Mouse (Mus musculus) hindlimb bud, embryonic 11.5 days (tissue): Measurements from ENCODE around the gene Fut11.
"Not testable (repeated sequence)": the region's sequence is repeated elsewhere in the genome, so short reads cannot be mapped to it uniquely, and the experiment has no call there.

Source experiments
- DNase-seq: peaks from one replicate; pipeline ENCODE4 v3.0.0-alpha.2; 2012; ENCODE audit warnings: low read depth, low spot score; ENCODE audit errors: extremely low spot score

Gene Fut11

GRCm38 (mm10) chr14:20674064-20674833, 20.5 kb upstream of the Fut11 start, which contains the start of gene Sec24c:
Gene Sec24c (plus strand): TSS chr14:20674308.
- DNase-seq: peak; percentile 99

DNA sequence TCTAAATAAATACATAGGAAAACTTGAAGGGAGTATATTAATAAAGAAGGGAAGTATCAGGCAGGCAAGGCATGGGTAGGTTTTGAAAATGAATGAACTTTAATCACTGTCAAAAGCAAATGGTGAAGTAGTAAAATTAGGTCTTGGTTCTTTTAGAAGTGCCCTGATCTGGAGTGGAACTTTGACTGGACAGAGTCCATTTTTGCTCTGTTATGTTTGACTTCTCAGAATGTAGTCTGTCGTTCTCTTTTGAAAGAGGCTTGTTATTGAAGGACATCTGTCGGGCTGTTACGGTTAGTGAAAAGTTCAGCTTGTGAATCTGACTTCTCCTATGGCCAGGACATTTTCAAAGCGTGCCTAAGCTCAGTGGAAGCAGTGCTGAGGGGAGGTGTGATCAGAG, 16.9 kb upstream of the Fut11 start:
- no peak for DNase-seq

DNA sequence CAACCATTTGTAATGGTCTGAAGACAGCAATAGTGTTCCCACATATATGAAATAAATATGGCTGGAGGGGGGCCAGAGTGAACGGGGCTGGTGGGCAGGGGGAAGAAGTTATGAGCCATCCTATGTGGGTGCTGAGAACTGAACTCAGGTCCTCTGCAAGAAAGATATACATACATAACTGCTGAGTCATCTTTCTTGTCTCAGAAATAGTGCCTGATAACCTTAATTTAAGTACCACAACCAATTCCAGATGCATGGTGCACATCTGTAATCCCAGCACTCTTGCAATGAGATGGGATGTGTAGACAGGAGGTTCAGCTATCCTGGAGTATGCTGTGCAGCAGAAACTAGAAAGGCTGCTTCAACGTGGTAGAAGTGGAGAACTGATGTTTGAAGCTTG, 13.0 kb upstream of the Fut11 start:
- no peak for DNase-seq

DNA sequence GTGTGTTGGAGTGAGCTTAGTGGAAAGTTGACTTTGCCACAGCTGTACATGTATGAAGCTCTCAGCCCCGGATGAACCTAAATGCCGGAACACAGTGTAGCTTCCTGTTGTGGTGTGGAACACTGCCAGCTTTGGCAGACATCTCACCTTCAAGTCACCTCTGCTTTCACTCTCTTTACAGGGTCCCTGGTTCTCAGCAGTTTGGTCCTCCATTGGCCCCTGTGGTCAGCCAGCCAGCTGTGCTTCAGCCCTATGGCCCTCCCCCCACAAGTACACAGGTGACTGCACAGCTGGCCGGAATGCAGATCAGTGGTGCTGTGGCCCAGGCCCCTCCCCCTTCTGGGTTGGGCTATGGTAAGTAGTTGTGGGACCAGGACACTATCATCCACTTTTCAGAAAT, 12.3 kb upstream of the Fut11 start:
- no peak for DNase-seq

DNA sequence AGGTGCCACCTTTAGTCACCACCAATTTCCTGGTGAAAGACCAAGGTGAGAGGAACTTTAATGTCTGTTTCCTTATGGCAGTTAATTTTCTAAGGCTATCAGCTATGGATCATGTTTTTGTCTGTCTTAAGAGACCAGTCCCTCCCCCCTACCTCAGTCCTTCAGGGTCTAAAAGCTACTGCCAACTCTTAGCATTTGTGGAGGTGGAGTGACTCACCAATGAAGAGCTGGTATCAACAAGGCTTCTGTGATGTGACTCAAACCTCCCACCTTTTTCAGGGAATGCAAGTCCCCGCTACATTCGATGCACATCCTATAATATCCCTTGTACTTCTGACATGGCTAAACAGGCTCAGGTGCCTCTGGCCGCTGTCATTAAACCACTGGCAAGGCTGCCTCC, 8.2 kb upstream of the Fut11 start:
- no peak for DNase-seq

DNA sequence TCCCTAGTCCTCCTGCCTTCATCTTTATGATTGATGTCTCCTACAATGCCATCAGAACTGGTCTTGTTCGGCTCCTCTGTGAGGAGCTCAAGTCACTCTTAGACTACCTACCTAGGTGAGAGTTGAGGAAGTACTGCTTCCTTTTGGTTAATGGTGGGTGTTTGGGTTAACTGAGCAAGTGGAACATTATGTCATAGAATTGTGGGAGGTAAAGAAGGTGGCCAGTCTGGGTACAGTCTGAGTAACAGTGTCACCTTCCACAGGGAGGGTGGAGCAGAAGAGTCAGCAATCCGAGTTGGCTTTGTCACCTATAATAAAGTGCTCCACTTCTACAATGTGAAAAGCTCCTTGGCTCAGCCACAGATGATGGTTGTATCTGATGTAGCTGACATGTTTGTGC, 5.8 kb upstream of the Fut11 start:
- no peak for DNase-seq

DNA sequence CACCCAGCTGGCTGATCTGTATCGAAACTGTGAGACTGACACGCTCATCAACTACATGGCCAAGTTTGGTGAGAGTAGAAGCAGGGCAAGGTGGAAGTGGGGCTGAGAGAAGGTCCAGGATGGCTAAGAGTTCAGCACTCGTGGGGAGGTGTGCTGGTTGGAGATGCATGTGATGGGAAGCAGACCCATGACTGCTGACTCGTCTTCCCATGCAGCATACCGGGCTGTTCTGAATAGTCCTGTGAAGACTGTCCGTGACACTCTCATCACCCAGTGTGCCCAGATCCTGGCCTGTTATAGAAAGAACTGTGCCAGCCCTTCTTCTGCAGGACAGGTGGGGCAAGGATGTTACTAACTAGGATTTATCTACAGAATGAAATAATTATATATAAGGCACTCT, 3.0 kb upstream of the Fut11 start:
- no peak for DNase-seq

GRCm38 (mm10) chr14:20693589-20694101, 1.1 kb upstream of the Fut11 start:
- no peak for DNase-seq

DNA sequence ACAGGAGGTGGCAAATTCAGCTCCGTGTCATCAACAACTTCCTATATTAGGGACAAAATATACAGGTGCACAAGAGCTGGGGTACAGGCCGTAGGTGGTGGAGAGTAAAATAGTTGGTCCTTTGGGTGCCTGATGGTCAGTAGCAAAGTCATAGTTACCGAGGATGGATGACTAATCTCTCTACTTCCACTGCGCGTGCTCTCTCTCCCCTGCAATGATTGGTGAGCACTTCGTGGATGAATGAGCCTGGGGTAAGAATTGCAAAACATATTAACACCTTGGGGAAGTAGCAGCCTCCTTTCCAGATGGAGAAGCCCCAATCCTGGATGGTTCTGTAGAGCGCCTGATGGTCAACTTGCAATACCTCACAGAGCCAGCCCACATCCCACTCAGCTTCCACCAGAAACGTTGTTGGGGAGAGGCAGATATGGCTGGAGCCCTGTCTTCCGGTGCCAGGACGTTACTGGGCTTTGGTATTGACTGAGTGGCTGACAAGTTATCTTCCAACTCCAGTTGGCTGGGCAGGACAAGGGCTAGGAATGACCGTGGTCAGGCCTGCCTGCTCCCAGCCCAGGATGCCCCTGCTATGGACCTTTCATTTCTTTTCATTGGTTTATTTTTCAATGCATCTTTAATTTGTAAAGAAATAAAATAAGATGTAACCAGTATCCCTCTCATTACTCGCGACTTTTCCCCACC, 434 bp upstream of the Fut11 start:
- no peak for DNase-seq

- DNase-seq: no peak
Observed at GRCm38 (mm10) chr14:20695761-20696520, 1.2 kb downstream of the Fut11 start.

- DNase-seq: no peak
Observed at GRCm38 (mm10) chr14:20696986-20697385, 2.2 kb downstream of the Fut11 start.

- no peak for DNase-seq
Observed at GRCm38 (mm10) chr14:20698515-20698914, 3.7 kb downstream of the Fut11 start.

GRCm38 (mm10) chr14:20700362-20700761, 5.6 kb downstream of the Fut11 start:
- no peak for DNase-seq

- DNase-seq: no peak
Observed at GRCm38 (mm10) chr14:20701554-20701953, 6.8 kb downstream of the Fut11 start.

DNA sequence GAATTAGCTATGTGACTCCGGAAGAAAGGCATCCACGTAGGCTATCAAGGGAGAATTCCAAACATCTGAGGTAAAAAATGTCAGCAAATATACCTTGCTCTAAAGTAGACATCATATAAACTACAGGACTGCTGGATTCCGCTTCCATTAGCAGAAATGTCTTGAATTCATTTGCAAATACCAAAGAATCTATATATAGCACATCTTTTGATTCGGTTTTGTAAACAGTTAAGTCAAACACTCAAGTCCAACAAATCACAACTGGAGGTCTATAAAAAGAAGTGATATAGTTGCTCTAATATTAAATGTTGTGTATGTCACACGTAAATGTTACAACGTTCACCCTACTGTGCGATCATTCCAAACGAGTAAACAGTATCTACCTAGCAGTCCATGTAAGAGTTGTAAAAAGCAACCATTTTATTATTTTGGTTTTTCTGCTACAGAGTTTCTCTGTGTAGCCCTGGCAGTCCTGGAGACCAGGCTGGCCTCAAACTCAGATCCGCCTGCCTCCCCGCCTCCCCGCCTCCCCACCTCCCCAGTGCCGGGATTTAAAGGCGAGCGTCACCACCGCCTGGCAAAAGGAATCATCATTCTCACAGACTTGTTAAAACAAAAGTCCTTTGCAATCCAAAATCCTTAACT, 7.5 kb downstream of the Fut11 start:
- no peak for DNase-seq

DNA sequence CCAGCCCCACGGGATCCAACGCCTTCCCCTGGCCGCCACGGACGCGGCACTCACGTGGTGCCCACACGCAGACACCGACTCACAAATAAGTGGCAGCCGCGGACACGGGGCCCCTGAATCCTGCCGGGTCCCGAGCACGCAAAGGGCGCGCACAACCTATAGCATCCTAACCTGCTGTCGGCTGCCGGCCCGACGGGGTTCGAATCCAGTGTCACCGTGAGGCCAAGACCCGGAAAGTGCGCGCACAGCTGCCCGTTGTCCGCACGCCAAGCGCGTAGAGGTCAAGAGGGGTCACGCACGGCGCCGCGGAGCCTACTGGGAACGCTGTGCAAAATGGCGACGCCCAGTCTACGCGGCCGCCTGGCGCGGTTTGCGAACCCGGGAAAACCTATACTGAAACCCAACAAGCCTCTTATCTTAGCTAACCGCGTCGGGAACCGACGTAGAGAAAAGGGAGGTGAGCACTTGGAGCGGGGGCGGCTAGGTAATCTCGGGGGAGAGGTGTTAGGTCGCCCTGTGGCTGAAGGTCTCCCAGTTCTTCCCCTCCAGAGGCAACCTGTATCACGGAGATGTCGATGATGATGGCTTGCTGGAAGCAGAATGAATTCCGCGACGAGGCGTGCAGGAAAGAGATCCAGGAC, 8.1 kb downstream of the Fut11 start, which contains the start of gene Chchd1:
Gene Chchd1, plus strand, starts transcription at position 266 of the 641 bp plus-strand sequence.
- DNase-seq: no peak

DNA sequence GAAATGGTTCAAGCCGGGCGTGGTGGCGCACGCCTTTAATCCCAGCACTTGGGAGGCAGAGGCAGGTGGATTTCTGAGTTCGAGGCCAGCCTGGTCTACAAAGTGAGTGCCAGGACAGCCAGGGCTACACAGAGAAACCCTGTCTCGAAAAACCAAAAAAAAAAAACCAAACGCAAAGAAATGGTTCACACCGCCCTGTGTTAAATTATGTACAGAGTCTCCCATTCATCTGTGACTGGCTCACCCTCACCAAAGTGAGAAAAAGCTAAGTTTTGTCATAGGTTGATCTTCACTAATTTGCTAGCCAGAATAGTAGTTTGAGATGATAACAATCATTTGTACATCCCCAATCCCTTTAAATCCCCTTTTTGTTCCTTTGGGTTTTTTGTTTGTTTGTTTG, 8.7 kb downstream of the Fut11 start:
- DNase-seq: not testable (repeated sequence)

DNA sequence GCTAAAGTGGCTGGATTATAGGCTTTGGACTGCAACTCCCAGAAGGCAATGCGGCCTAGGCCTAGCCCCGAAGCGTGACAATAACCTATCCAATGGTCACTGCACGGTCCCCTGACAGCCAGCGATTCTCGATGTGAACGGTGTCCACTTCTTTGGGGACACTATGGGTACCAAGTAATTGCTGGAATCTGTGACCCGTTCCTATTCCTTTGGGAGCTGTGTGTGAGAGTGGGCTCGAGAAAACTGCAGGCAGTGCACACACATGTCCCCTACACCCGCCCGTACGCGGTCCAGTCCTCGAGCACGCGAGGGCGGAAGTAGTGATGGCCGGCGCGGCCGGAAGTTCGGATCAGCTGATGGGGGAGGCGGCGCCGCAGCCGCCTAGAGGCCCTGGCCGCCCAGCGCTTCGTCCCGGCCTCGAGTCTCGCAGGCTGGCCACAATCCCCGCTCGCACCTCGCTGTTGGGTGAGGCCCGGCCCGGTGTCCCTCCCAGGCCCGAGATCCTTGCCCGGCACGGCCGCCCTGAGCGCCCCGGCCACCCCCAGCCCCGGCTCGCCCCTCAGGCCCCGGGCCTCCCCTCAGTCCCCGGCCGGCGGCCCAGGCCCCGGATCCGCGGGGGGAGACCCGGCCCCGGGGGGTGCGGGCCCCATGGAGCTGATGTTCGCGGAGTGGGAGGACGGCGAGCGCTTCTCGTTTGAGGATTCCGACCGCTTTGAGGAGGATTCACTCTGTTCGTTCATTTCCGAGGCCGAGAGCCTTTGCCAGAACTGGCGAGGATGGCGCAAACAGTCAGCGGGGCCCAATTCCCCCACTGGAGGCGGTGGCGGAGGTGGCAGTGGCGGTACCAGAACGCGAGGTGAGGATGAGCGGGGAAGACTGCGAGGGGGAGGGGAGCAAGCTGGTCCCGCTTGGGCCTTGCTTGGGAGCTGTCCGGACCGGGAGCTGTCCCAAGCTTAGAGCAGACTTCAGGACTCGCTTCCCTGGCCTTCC, 12.7 kb downstream of the Fut11 start, which contains the start of gene Zswim8:
Gene Zswim8, plus strand, starts transcription at position 352 of the 990 bp plus-strand sequence.
- DNase-seq: peak; percentile 89

DNA sequence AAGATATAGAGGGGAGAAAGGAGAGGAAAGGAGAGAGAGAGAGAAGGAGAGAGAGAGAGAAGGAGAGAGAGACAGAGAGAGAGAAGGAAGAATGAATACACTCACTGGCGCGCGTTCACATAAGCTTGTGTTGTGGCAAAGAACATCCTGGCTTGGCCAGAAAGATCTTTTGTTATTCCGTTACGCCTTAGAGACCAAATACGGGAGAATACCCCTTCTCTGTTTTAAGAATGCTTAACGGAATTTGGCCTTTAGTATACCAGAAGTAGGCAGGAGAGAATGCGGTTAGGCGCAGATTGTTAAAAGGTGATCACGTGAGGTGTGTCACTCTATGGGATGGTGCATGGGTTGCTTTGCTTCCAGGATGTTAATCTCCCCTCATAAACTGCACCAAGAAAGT, 13.5 kb downstream of the Fut11 start:
- no peak for DNase-seq
